Mouse (Mus musculus) embryonic facial prominence, embryonic 12.5 days (tissue): ENCODE data around the gene Ajm1. TPM values are rescaled to one million over a fixed set of nuclear protein-coding genes. Genes with fewer than 3 reads are reported as not detected.
"Not testable (repeated sequence)": the region's sequence is repeated elsewhere in the genome, so short reads cannot be mapped to it uniquely, and the experiment has no call there.

Experiments
- ATAC-seq: fragments of 200-750 bp; cut with Nextera tagmentation; 2 replicates; pipeline ENCODE4 v1.8.0; 2017; ENCODE audit not compliant: insufficient number of reproducible peaks, insufficient read depth, low FRiP score, low TSS enrichment
- H3K27ac ChIP-seq: fragments of 300-500 bp; sonication (generic); 2 replicates; pipeline ENCODE4 v1.5.1; 2016; ENCODE audit warnings: mild to moderate bottlenecking
- H3K27me3 ChIP-seq: fragments of 300-500 bp; sonication (generic); 2 replicates; pipeline ENCODE4 v1.6.1; 2016; ENCODE audit warnings: mild to moderate bottlenecking, moderate library complexity
- H3K36me3 ChIP-seq: fragments of 300-500 bp; sonication (generic); 2 replicates; pipeline ENCODE4 v1.6.1; 2016; ENCODE audit warnings: mild to moderate bottlenecking
- H3K4me1 ChIP-seq: fragments of 300-500 bp; sonication (generic); 2 replicates; pipeline ENCODE4 v1.6.1; 2016
- H3K4me2 ChIP-seq: fragments of 300-500 bp; sonication (generic); replicated peaks from 2 replicates; pipeline ENCODE4 v1.6.1; 2016; ENCODE audit warnings: mild to moderate bottlenecking, moderate library complexity
- H3K4me3 ChIP-seq: fragments of 300-500 bp; sonication (generic); 2 replicates; pipeline ENCODE4 v1.5.1; 2016; ENCODE audit warnings: mild to moderate bottlenecking
- H3K9ac ChIP-seq: fragments of 300-500 bp; sonication (generic); 2 replicates; pipeline ENCODE4 v1.6.1; 2016; ENCODE audit warnings: mild to moderate bottlenecking, moderate library complexity
- H3K9me3 ChIP-seq: fragments of 300-500 bp; sonication (generic); 2 replicates; pipeline ENCODE4 v1.6.1; 2016; ENCODE audit warnings: mild to moderate bottlenecking, moderate library complexity
- WGBS: fragments of 180-500 bp; shearing (Covaris S2); methylation state at CpG from one replicate; pipeline ENCODE4 v1.1.7; 2016; 5-methylcytosine and 5-hydroxymethylcytosine counted together
- polyA plus RNA-seq: library from polyadenylated mRNA; unstranded; fragments of >200 nt; fragmentation: Nextera tagmentation; extraction: Ambion mirVana; gene quantifications from 2 replicates; pipeline ENCODE4 v1.2.1, GENCODE M21; 2016

Gene Ajm1
- polyA plus RNA-seq, 1 experiment from 2014 or later = 0.24 TPM

- ATAC-seq = peak; percentile 95
- H3K4me1 ChIP-seq = peaks cover 20% of the 10 kb centered on the region
- under 1% methylated on average over 61 of the region's 61 CpGs for WGBS
These were observed 24.2 kb downstream of the Ajm1 start, which contains the start of gene Edf1 for GRCm38 (mm10) chr2:25557221-25557963. Gene Edf1, plus strand, starts transcription at chr2:25557847.

GRCm38 (mm10) chr2:25556296-25556695, 25.3 kb downstream of the Ajm1 start:
- WGBS = 58% methylated on average over 1 of the region's 1 CpGs
- Histone ChIP-seq H3K27ac (no peak overlapping the region), H3K4me3 (no peak overlapping the region), H3K4me2 (no peak overlapping the region), H3K9me3 (no peaks in the 10 kb centered on the region), H3K27me3 (no peaks in the 10 kb centered on the region), H3K4me1 (peaks cover 20% of the 10 kb centered on the region), H3K36me3 (peaks cover 15% of the 10 kb centered on the region), H3K9ac (no peak overlapping the region)
- ATAC-seq = no peak

More at GRCm38 (mm10) chr2:25557221-25557963, 24.2 kb downstream of the Ajm1 start, which contains the start of gene Edf1:
- Histone ChIP-seq H3K36me3 (peaks cover 26% of the 10 kb centered on the region), H3K27ac (peak within 1 kb of the TSS; percentile 71), H3K4me3 (peak within 1 kb of the TSS; percentile 97), H3K9me3 (no peaks in the 10 kb centered on the region), H3K4me2 (peak within 1 kb of the TSS; percentile 94), H3K27me3 (no peaks in the 10 kb centered on the region), H3K9ac (peak within 1 kb of the TSS; percentile 93)

- not testable (repeated sequence) for H3K27ac ChIP-seq, H3K9me3 ChIP-seq, H3K4me2 ChIP-seq, H3K36me3 ChIP-seq, ATAC-seq, H3K9ac ChIP-seq, H3K27me3 ChIP-seq, H3K4me3 ChIP-seq
- H3K4me1 ChIP-seq = peaks cover 20% of the 10 kb centered on the region
- 52% methylated on average over 2 of the region's 2 CpGs for WGBS
These were observed 26.1 kb downstream of the Ajm1 start for GRCm38 (mm10) chr2:25555479-25555878.

- H3K9me3 ChIP-seq = not testable (repeated sequence)
- 90% methylated on average over 4 of the region's 4 CpGs for WGBS
These were observed 28.3 kb downstream of the Ajm1 start for GRCm38 (mm10) chr2:25553171-25553786.

GRCm38 (mm10) chr2:25551186-25551585, 30.4 kb downstream of the Ajm1 start:
- H3K9ac ChIP-seq = no peak overlapping the region

More at GRCm38 (mm10) chr2:25553171-25553786, 28.3 kb downstream of the Ajm1 start:
- H3K27me3 ChIP-seq, H3K36me3 ChIP-seq, H3K27ac ChIP-seq, H3K4me1 ChIP-seq, H3K4me2 ChIP-seq, H3K4me3 ChIP-seq, ATAC-seq, H3K9ac ChIP-seq: not testable (repeated sequence)

GRCm38 (mm10) chr2:25549021-25549991, 32.3 kb downstream of the Ajm1 start:
- H3K4me3 ChIP-seq = no peak overlapping the region
- WGBS = 72% methylated on average over 9 of the region's 9 CpGs
- no peaks in the 10 kb centered on the region for H3K27me3 ChIP-seq
- no peaks in the 10 kb centered on the region for H3K9me3 ChIP-seq
- H3K36me3 ChIP-seq = no peaks in the 10 kb centered on the region
- peaks cover 7% of the 10 kb centered on the region for H3K4me1 ChIP-seq
- H3K4me2 ChIP-seq = no peak overlapping the region
- no peak overlapping the region for H3K9ac ChIP-seq
- no peak for ATAC-seq
- no peak overlapping the region for H3K27ac ChIP-seq

More at GRCm38 (mm10) chr2:25551186-25551585, 30.4 kb downstream of the Ajm1 start:
- ATAC-seq = no peak
- WGBS = 41% methylated on average over 5 of the region's 5 CpGs
- Histone ChIP-seq H3K4me2 (no peak overlapping the region), H3K4me3 (no peak overlapping the region), H3K36me3 (no peaks in the 10 kb centered on the region), H3K27me3 (no peaks in the 10 kb centered on the region), H3K4me1 (no peaks in the 10 kb centered on the region), H3K9me3 (no peaks in the 10 kb centered on the region), H3K27ac (no peak overlapping the region)

GRCm38 (mm10) chr2:25546811-25547491, 34.6 kb downstream of the Ajm1 start, which contains the start of gene Traf2:
Gene Traf2, minus strand, starts transcription at chr2:25546940.
- peak within 1 kb of the TSS; percentile 63; the same call in 1 of the 2 replicates for H3K27ac ChIP-seq
- peak within 1 kb of the TSS; percentile 79 for H3K9ac ChIP-seq
- H3K36me3 ChIP-seq = no peaks in the 10 kb centered on the region
- peak within 1 kb of the TSS; percentile 78 for H3K4me2 ChIP-seq
- H3K4me1 ChIP-seq = peaks cover 7% of the 10 kb centered on the region
- H3K4me3 ChIP-seq = peak within 1 kb of the TSS; percentile 68
- no peaks in the 10 kb centered on the region for H3K27me3 ChIP-seq
- peak; percentile 99 for ATAC-seq
- H3K9me3 ChIP-seq = no peaks in the 10 kb centered on the region
- WGBS = 3% methylated on average over 48 of the region's 48 CpGs

- Histone ChIP-seq H3K36me3 (no peaks in the 10 kb centered on the region), H3K9ac (peak overlapping the region; percentile 79), H3K4me2 (peak overlapping the region; percentile 78), H3K27ac (peak overlapping the region; percentile 63; the same call in 1 of the 2 replicates), H3K4me1 (peaks cover 7% of the 10 kb centered on the region), H3K27me3 (no peaks in the 10 kb centered on the region), H3K4me3 (peak overlapping the region; percentile 68), H3K9me3 (no peaks in the 10 kb centered on the region)
- peak; percentile 37; the same call in 1 of the 2 replicates for ATAC-seq
- 7% methylated on average over 43 of the region's 43 CpGs for WGBS
These were observed 35.4 kb downstream of the Ajm1 start for GRCm38 (mm10) chr2:25545996-25546810.

- ATAC-seq = no peak
- H3K4me1 ChIP-seq = peaks cover 7% of the 10 kb centered on the region
- no peak overlapping the region for H3K4me2 ChIP-seq
- no peak overlapping the region for H3K9ac ChIP-seq
- no peaks in the 10 kb centered on the region for H3K9me3 ChIP-seq
- H3K4me3 ChIP-seq = no peak overlapping the region
- 83% methylated on average over 10 of the region's 10 CpGs for WGBS
- H3K36me3 ChIP-seq = peaks cover 27% of the 10 kb centered on the region
- no peaks in the 10 kb centered on the region for H3K27me3 ChIP-seq
- H3K27ac ChIP-seq = no peak overlapping the region
These were observed 39.8 kb downstream of the Ajm1 start for GRCm38 (mm10) chr2:25541644-25542367.

GRCm38 (mm10) chr2:25540541-25540948, 41.0 kb downstream of the Ajm1 start:
- 97% methylated on average over 4 of the region's 4 CpGs for WGBS
- Histone ChIP-seq H3K36me3 (peaks cover 40% of the 10 kb centered on the region), H3K27ac (no peak overlapping the region), H3K27me3 (no peaks in the 10 kb centered on the region), H3K9ac (no peak overlapping the region), H3K4me3 (no peak overlapping the region), H3K9me3 (no peaks in the 10 kb centered on the region), H3K4me1 (peaks cover under 1% of the 10 kb centered on the region; the same call in 1 of the 2 replicates), H3K4me2 (no peak overlapping the region)
- no peak for ATAC-seq
